Mouse (Mus musculus) forebrain, embryonic 11.5 days (tissue): Measurements from ENCODE around the gene Pex10. TPM values are rescaled to one million over a fixed set of nuclear protein-coding genes. Genes with fewer than 3 reads are reported as not detected.

Experiments used
- ATAC-seq: fragments of 200-750 bp; cut with Nextera tagmentation; replicated peaks from 2 replicates; pipeline ENCODE4 v1.8.0; 2017; ENCODE audit warnings: moderate TSS enrichment; ENCODE audit not compliant: low FRiP score
- DNase-seq: peaks from one replicate; pipeline ENCODE4 v3.0.0-alpha.2; 2017; ENCODE audit warnings: low spot score
- H3K27ac ChIP-seq: fragments of 300-500 bp; sonication (generic); 2 replicates; pipeline ENCODE4 v1.5.1; 2014; ENCODE audit warnings: low read depth, low read length
- H3K27me3 ChIP-seq: fragments of 300-500 bp; sonication (generic); 2 replicates; pipeline ENCODE4 v1.6.1; 2014; ENCODE audit warnings: mild to moderate bottlenecking, low read length, mixed read lengths; ENCODE audit not compliant: control insufficient read depth, insufficient read depth
- H3K36me3 ChIP-seq: fragments of 300-500 bp; sonication (generic); 2 replicates; pipeline ENCODE4 v1.6.1; 2014; ENCODE audit warnings: mild to moderate bottlenecking, low read length, moderate library complexity, mixed read lengths; ENCODE audit not compliant: control insufficient read depth, insufficient read depth
- H3K4me1 ChIP-seq: fragments of 300-500 bp; sonication (generic); replicated peaks from 2 replicates; pipeline ENCODE4 v1.6.1; 2014; ENCODE audit warnings: low read length, mixed read lengths; ENCODE audit not compliant: control insufficient read depth, insufficient read depth
- H3K4me2 ChIP-seq: fragments of 300-500 bp; sonication (generic); 2 replicates; pipeline ENCODE4 v1.6.1; 2014; ENCODE audit warnings: low read depth, mild to moderate bottlenecking, low read length, moderate library complexity, mixed read lengths; ENCODE audit not compliant: severe bottlenecking
- H3K4me3 ChIP-seq: fragments of 300-500 bp; sonication (generic); 2 replicates; pipeline ENCODE4 v1.5.1; 2014; ENCODE audit warnings: low read depth, low read length
- H3K9ac ChIP-seq: fragments of 300-500 bp; sonication (generic); 2 replicates; pipeline ENCODE4 v1.6.1; 2014; ENCODE audit warnings: low read length
- H3K9me3 ChIP-seq: fragments of 300-500 bp; sonication (generic); 2 replicates; pipeline ENCODE4 v1.6.1; 2016; ENCODE audit warnings: low read length, mixed read lengths; ENCODE audit not compliant: control insufficient read depth
- WGBS: fragments of 180-500 bp; shearing (Covaris S2); extraction: QIAGEN DNeasy Blood & Tissue Kit; methylation state at CpG from one replicate; pipeline ENCODE4 v1.1.7; 2014; 5-methylcytosine and 5-hydroxymethylcytosine counted together
- polyA plus RNA-seq: library from polyadenylated mRNA; unstranded; fragments of >200 nt; fragmentation: Nextera tagmentation; extraction: Ambion mirVana; gene quantifications from 2 replicates; pipeline ENCODE4 v1.2.1, GENCODE M21; 2014

Pex10 gene
- polyA plus RNA-seq, 1 experiment from 2014 or later = 7.2 TPM

DNA sequence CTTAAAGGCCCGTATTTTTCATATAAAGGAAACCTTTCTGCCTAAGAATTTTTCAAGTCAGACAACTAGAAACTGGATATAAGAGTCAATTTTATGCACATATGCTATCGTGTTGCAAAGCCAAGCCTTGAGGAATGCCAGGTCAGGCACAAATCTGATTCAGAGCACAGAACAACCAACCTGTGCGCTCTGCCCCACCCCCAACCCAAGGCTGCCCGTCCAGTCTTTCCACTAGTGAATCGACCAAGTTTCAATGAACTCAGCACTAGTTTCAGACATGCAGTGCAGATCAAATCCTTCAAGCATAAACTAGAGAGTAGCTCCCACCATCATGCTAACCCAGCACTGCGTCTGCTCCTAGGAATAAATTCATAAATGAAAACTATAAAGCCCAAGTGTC, 12.8 kb downstream of the Pex10 start:
- no peak overlapping the region for H3K9ac ChIP-seq
- no peak overlapping the region for H3K4me3 ChIP-seq
- H3K27ac ChIP-seq = no peak overlapping the region
- ATAC-seq (no peak), DNase-seq (no peak)
- no peaks in the 10 kb centered on the region for H3K27me3 ChIP-seq
- peaks cover 11% of the 10 kb centered on the region; the same call in 1 of the 2 replicates for H3K36me3 ChIP-seq
- peaks cover 3% of the 10 kb centered on the region; the same call in 1 of the 2 replicates for H3K4me1 ChIP-seq
- WGBS = 95% methylated on average over 6 of the region's 6 CpGs
- no peak overlapping the region for H3K4me2 ChIP-seq
- H3K9me3 ChIP-seq = no peaks in the 10 kb centered on the region

DNA sequence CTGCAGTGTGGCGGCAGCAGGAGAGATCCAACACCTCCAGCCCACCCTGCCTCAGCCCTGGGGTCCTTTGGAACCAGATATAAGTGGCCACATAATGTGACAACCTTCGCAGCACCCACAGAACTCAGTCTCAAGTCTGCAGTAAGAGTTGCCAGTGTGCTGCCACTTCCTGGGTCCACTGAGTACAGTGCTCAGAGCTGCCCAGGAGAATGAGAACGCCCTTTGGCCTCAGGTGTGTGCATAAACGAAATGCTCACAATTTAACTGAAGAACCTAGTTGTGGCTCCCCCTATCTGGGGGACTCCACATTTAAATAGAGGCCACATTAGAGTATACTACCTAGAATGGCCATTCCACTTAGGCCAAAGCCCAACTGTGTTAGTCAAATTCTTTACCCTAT, 16.7 kb downstream of the Pex10 start:
- no peak overlapping the region for H3K4me3 ChIP-seq
- peaks cover 13% of the 10 kb centered on the region; the same call in 1 of the 2 replicates for H3K4me1 ChIP-seq
- H3K27ac ChIP-seq = no peak overlapping the region
- no peak overlapping the region for H3K9ac ChIP-seq
- no peak overlapping the region for H3K4me2 ChIP-seq
- no peaks in the 10 kb centered on the region for H3K27me3 ChIP-seq
- 89% methylated on average over 4 of the region's 4 CpGs for WGBS
- H3K9me3 ChIP-seq = no peaks in the 10 kb centered on the region
- ATAC-seq (no peak), DNase-seq (no peak)
- H3K36me3 ChIP-seq = peaks cover 6% of the 10 kb centered on the region; the same call in 1 of the 2 replicates

DNA sequence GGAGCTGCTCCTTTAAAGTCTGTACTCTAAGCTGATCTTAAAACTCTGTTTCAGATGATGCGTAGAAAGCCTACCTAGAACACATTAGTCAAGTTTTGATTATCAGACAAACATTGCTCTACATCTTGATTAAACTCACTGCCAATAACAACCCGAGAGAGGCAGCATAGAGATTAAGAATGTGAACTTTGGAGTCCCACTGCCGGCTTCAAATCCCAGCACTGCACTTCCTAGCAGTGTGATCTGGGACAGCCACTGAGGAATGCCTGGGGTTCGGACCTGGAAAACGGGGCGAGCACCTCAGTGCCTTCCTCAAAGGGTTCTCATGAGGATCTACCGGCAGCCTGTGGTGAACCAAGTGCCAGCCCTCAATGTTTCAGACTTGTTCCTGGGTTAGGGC, 17.5 kb downstream of the Pex10 start:
- H3K4me1 ChIP-seq = peaks cover 13% of the 10 kb centered on the region; the same call in 1 of the 2 replicates
- H3K9me3 ChIP-seq = no peaks in the 10 kb centered on the region
- H3K36me3 ChIP-seq = peaks cover 4% of the 10 kb centered on the region; the same call in 1 of the 2 replicates
- WGBS = 88% methylated on average over 7 of the region's 7 CpGs
- H3K4me3 ChIP-seq = no peak overlapping the region
- no peak for DNase-seq
- no peak overlapping the region for H3K27ac ChIP-seq
- no peak overlapping the region for H3K4me2 ChIP-seq
- H3K9ac ChIP-seq = 0 out of 2 replicates have a peak overlapping the region, but pooled peaks have one; percentile 8
- no peak for ATAC-seq
- H3K27me3 ChIP-seq = no peaks in the 10 kb centered on the region

GRCm38 (mm10) chr4:155085206-155086107, 18.6 kb downstream of the Pex10 start:
- peak overlapping the region; percentile 88 for H3K4me2 ChIP-seq
- H3K9ac ChIP-seq = peak overlapping the region; percentile 82
- H3K9me3 ChIP-seq = no peaks in the 10 kb centered on the region
- 8% methylated on average over 34 of the region's 35 CpGs for WGBS
- no peaks in the 10 kb centered on the region for H3K27me3 ChIP-seq
- DNase-seq (no peak), ATAC-seq (no peak)
- H3K27ac ChIP-seq = peak overlapping the region; percentile 67
- H3K4me3 ChIP-seq = peak overlapping the region; percentile 90
- H3K4me1 ChIP-seq = peaks cover 13% of the 10 kb centered on the region; the same call in 1 of the 2 replicates
- H3K36me3 ChIP-seq = peaks cover 2% of the 10 kb centered on the region; the same call in 1 of the 2 replicates

GRCm38 (mm10) chr4:155086108-155087024, 19.6 kb downstream of the Pex10 start, which contains the start of the genes Rer1 and Morn1:
Gene Rer1 (minus strand): TSS chr4:155086382.
Gene Morn1 (plus strand): TSS chr4:155086577.
- H3K27ac ChIP-seq = peak within 1 kb of the TSS; percentile 67
- no peaks in the 10 kb centered on the region; the same call in 1 of the 2 replicates for H3K36me3 ChIP-seq
- peak within 1 kb of the TSS; percentile 90 for H3K4me3 ChIP-seq
- H3K4me1 ChIP-seq = peaks cover 13% of the 10 kb centered on the region; the same call in 1 of the 2 replicates
- peak within 1 kb of the TSS; percentile 88 for H3K4me2 ChIP-seq
- peak; percentile 98 for ATAC-seq
- H3K9me3 ChIP-seq = no peaks in the 10 kb centered on the region
- DNase-seq = peak; percentile 100
- no peaks in the 10 kb centered on the region for H3K27me3 ChIP-seq
- under 1% methylated on average over 84 of the region's 85 CpGs for WGBS
- H3K9ac ChIP-seq = peak within 1 kb of the TSS; percentile 82

- 88% methylated on average over 5 of the region's 5 CpGs for WGBS
- Histone ChIP-seq H3K9me3 (no peaks in the 10 kb centered on the region), H3K27ac (no peak overlapping the region), H3K4me3 (no peak overlapping the region), H3K4me1 (peaks cover 13% of the 10 kb centered on the region; the same call in 1 of the 2 replicates), H3K9ac (no peak overlapping the region), H3K27me3 (no peaks in the 10 kb centered on the region), H3K36me3 (no peaks in the 10 kb centered on the region), H3K4me2 (no peak overlapping the region)
- DNase-seq (no peak), ATAC-seq (no peak)
Observed at GRCm38 (mm10) chr4:155089241-155089640, 22.4 kb downstream of the Pex10 start.

GRCm38 (mm10) chr4:155090147-155090546, 23.3 kb downstream of the Pex10 start:
- Histone ChIP-seq H3K4me2 (no peak overlapping the region), H3K27ac (no peak overlapping the region), H3K9me3 (no peaks in the 10 kb centered on the region), H3K4me1 (peaks cover 6% of the 10 kb centered on the region; the same call in 1 of the 2 replicates), H3K27me3 (no peaks in the 10 kb centered on the region), H3K4me3 (no peak overlapping the region), H3K9ac (no peak overlapping the region), H3K36me3 (no peaks in the 10 kb centered on the region)
- WGBS = 92% methylated on average over 4 of the region's 4 CpGs
- no peak for ATAC-seq
- no peak for DNase-seq
